Mouse (Mus musculus) neural tube, embryonic 12.5 days (tissue): ENCODE measurements around the gene Gm7971. TPM values are rescaled to one million over a fixed set of nuclear protein-coding genes. Genes with fewer than 3 reads are reported as not detected.
"Not testable (repeated sequence)": the region's sequence is repeated elsewhere in the genome, so short reads cannot be mapped to it uniquely, and the experiment has no call there.

Experiments
- ATAC-seq: fragments of 200-750 bp; cut with Nextera tagmentation; 2 replicates; pipeline ENCODE4 v1.8.0; 2017; ENCODE audit warnings: low read depth, mild to moderate bottlenecking, moderate TSS enrichment, moderate library complexity; ENCODE audit not compliant: low FRiP score
- H3K27ac ChIP-seq: fragments of 300-500 bp; sonication (generic); 2 replicates; pipeline ENCODE4 v1.5.1; 2016
- H3K27me3 ChIP-seq: fragments of 300-500 bp; sonication (generic); replicated peaks from 2 replicates; pipeline ENCODE4 v1.6.1; 2016; ENCODE audit warnings: mild to moderate bottlenecking
- H3K36me3 ChIP-seq: fragments of 300-500 bp; sonication (generic); 2 replicates; pipeline ENCODE4 v1.6.1; 2016; ENCODE audit warnings: mild to moderate bottlenecking
- H3K4me1 ChIP-seq: fragments of 300-500 bp; sonication (generic); 2 replicates; pipeline ENCODE4 v1.6.1; 2016
- H3K4me2 ChIP-seq: fragments of 300-500 bp; sonication (generic); replicated peaks from 2 replicates; pipeline ENCODE4 v1.6.1; 2016; ENCODE audit warnings: mild to moderate bottlenecking
- H3K4me3 ChIP-seq: fragments of 300-500 bp; sonication (generic); 2 replicates; pipeline ENCODE4 v1.5.1; 2016
- H3K9ac ChIP-seq: fragments of 300-500 bp; sonication (generic); 2 replicates; pipeline ENCODE4 v1.6.1; 2016; ENCODE audit warnings: mild to moderate bottlenecking
- H3K9me3 ChIP-seq: fragments of 300-500 bp; sonication (generic); 2 replicates; pipeline ENCODE4 v1.6.1; 2016; ENCODE audit warnings: mild to moderate bottlenecking
- WGBS: fragments of 180-500 bp; shearing (Covaris S2); methylation state at CpG from one replicate; pipeline ENCODE4 v1.1.7; 2016; 5-methylcytosine and 5-hydroxymethylcytosine counted together
- polyA plus RNA-seq: library from polyadenylated mRNA; unstranded; fragments of >200 nt; fragmentation: Nextera tagmentation; extraction: Ambion mirVana; gene quantifications from 2 replicates; pipeline ENCODE4 v1.2.1, GENCODE M21; 2016

Gm7971 gene
- not detected in 2 replicates for polyA plus RNA-seq

DNA sequence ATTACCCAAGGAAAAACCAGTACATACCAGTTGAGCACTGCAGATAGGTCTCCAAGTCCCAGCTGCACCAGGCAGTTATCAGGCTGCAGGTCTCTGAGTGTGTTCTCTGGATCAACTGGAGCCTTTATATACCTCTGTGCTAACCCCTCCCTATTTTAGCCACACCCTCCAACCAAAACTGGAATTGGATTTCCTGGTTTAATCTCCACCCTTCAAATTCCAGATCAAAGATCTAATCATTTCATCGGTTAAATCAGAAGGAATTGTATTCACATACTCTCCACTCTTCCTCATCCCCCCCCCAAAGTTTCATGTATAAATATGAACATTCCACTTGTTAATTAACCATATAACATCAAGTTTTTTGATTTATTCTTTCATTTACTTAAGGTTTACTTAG lies at the start of gene Gm7971:
Gm7971 (minus strand) TSS at position 101 of the 400 bp plus-strand sequence.
- H3K27ac ChIP-seq, H3K9ac ChIP-seq, H3K4me1 ChIP-seq, H3K9me3 ChIP-seq, H3K4me2 ChIP-seq, ATAC-seq, H3K27me3 ChIP-seq, H3K36me3 ChIP-seq, H3K4me3 ChIP-seq: not testable (repeated sequence)
- no CpG with 5 or more reads among the region's 1 CpGs for WGBS

Other genes starting within 250 kb of the Gm7971 start
- not detected in 2 replicates for gene D5Ertd577e, start 138.1 kb downstream of the Gm7971 start, polyA plus RNA-seq
- gene Gm3286, start 84.1 kb downstream of the Gm7971 start, polyA plus RNA-seq, result not detected in 2 replicates
- not detected in 2 replicates for gene Gm7978, start 141.3 kb upstream of the Gm7971 start, polyA plus RNA-seq
- not detected in 2 replicates for gene Gm7982, start 147.1 kb upstream of the Gm7971 start, polyA plus RNA-seq
- not detected in 2 replicates for gene E330014E10Rik, start 181.1 kb upstream of the Gm7971 start, polyA plus RNA-seq